Mouse (Mus musculus): ENCODE results near the gene Brd2. TPM values are rescaled to one million over a fixed set of nuclear protein-coding genes. Genes with fewer than 3 reads are reported as not detected.

Brd2 gene
- total RNA-seq, 4 experiments from 2014 or later: 185 to 240 (median 215) TPM

DNA sequence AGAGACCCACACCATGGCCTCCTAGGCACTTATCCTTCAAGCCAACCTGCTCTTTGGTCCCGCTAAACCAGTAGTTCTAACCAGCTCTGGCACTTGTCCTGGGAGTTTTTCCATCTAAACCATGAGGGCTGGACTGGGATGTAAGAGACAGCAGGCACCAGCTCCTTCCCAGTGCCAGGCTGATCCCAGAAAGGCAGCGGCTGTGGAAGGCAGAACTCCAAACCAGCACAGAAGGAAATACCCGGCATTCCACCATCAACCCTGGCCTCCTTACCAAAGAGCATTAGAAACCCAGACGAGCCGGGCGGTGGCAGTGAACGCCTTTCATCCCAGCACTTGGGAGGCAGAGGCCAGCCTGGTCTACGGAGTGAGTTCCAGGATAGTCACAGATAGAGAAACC is 12.1 kb downstream of the Brd2 start:
- no peak for DNase-seq

DNA sequence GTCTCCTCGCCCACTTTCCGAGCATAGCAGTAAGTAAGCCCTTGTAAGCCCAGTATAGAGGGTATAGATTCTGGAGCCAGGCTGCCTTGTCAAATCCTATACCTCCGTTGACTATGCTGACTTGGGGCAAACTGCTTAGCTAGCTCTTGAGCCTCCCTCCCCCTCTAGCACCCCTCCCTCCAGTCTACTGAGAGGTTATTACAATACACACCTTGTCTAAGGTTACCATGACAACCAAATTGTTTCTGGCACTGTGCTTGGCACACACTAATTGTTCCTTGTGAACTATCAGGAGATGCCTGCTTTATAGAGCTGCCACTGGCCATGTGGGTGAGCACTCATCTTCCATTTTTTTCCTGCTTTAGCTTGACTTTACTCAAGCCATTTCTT is 12.6 kb downstream of the Brd2 start:
- DNase-seq: no peak

DNA sequence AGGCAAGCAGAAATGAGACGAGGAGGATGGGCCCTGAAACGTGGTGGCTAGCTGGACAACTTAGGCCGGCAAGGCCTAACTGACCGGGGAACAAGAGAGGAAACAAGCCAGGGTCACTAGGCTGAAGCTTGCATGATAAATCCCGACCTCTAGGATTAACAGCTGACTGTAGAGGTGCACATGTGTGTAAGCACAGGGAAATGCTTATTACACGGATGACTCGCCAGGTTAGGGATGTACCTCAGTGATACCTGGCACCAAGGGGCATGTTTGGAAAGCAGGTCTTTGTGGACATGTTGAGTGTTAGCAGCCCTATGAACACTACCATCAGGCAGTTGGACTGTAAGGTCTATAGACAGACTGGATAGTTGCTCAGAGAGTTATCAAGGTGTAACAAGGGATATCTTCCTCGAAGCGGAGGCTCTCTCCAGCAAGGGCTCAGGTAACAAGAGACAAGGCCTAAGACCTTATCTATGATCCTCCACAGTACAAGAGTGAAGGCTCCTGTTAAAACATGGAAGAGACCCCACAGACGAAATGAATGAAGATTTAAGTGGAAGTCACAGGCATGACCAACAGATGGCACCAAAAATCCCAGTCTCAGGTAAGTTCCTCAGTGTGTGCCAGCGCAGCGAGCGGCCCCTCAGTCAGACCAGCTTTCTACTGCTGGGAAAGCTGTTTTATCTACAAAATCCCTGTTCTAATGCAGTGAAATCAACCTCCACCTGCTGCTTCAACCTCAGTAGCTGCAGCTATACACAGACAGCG is 13.2 kb downstream of the Brd2 start:
- no peak for DNase-seq

DNA sequence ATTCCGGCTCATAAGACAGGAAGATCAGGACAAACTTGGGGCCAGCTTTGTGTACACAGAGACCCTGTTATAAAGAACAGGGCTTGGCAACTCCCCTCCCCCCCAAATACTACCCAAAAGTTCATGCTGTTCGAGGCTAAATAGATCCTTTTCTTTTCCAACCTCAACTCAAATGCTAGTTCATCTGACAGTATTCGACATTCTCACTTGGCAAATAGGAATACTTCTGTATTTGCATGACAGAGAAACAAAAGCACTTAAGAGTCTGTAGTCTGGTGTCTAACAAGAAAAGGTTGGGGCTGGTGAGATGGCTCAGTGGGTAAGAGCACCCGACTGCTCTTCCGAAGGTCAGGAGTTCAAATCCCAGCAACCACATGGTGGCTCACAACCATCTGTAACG is 14.0 kb downstream of the Brd2 start:
- DNase-seq: no peak

- DNase-seq: no peak
Measured at GRCm38 (mm10) chr17:34107109-34107867, 15.1 kb downstream of the Brd2 start.

DNA sequence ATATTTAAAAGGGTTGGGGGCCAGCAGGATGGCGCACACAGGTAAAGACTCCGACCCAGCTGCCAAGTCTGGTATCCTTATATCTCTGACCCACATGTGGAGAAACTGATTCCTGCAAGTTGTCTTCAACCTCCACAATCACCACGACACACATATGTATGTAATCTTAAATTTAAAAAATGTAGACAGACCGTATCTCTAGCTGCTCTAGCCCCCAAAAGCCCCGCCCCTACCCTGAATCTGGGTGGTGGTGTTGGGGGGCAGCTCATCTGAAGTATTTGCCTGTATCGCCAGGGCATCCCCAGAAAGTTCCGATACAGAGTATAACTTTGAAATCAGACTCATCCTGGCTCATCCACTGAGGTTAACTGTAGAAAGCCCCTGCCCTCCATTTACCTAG is 15.9 kb downstream of the Brd2 start:
- no peak for DNase-seq

DNA sequence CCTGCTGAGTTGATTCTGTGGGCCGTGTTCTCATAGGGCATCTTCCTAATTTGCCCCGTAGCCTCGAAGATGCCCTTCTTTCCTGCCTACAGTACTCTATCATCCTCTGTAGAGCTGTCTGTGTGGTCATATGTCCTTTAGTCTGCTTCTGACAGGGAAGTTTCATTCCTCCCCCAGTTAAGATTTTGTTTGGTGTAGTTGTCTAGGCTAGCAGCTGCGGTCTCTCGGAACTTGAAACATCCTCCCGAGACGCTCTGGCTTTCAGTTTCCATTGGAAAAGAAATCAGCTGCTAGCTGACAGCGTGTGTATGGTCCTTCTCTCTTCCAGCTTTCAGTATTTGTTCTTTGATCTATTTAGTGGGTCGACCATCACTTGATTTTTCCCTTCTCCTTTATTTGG is 17.6 kb downstream of the Brd2 start:
- DNase-seq: no peak

GRCm38 (mm10) chr17:34102831-34103230 is 19.6 kb downstream of the Brd2 start:
- DNase-seq: no peak

GRCm38 (mm10) chr17:34101604-34102032 is 20.8 kb downstream of the Brd2 start:
- DNase-seq: peak; percentile 83

GRCm38 (mm10) chr17:34101185-34101584 is 21.2 kb downstream of the Brd2 start:
- DNase-seq: no peak

DNA sequence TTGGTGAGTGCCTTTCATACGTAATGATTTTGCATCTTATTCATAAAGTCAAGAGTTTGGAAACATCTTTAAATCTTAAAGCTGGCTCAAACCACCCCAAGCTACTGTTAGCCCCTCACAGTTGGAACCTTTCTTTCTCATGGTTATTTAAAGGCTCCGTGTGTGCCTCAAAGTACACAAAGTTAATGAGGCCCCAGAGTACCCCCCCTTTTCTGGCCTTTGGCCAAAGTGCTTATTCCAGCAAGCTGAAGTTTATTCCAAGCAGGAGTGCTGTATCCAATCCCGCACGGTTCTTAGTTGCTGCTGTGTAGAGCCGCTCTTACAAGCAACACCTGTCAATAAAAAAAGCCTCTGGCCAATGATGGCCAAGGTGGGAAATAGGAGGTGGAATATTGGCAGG is 22.9 kb downstream of the Brd2 start:
- no peak for DNase-seq

GRCm38 (mm10) chr17:34098709-34099479 is 23.5 kb downstream of the Brd2 start:
- no peak for DNase-seq

DNA sequence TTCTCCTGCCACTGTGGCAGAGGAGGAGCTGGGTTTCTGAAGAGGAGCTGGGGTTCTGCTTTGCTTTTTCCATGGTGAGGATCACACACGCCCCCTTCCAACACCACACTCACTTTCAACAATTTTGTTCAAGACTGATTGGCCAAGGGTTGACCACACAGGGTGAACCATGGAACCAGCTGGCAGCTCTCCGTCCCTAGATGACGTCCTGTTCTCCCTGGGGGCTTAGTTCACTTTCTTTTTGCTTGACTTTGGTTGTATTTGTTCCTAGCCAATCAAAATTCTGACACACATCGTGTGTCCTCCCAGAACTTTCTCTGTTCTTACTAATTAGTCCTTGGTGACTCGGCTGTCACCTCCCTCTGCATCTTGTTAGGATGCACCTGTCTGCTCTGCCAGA is 25.2 kb downstream of the Brd2 start:
- no peak for DNase-seq

DNA sequence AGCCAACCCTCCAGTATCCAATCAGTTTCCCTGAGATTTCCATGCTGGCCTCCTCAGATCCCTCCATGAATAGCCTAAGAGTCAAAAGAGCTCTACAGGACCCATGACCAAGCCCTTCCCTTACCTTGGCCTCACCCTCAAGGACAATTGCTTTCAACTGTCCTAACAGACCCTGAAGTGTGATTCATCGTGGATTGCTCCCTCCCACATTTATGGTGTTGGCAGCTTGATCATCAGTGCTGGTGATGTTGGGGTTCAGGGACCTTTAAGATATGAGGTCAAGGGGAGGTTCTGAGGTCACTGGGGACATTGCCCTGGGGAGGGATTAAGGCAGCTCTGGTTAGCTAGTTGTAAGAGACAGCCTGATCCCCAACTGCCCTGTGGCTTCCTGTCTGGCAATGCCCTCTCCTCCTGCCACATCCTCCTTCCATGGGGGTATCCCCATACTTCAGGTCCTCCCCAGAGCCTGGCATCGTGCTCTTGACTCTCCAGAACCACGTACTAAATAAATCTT is 25.9 kb downstream of the Brd2 start:
- peak; percentile 50 for DNase-seq

GRCm38 (mm10) chr17:34094283-34095035 is 28.0 kb downstream of the Brd2 start:
- no peak for DNase-seq

DNA sequence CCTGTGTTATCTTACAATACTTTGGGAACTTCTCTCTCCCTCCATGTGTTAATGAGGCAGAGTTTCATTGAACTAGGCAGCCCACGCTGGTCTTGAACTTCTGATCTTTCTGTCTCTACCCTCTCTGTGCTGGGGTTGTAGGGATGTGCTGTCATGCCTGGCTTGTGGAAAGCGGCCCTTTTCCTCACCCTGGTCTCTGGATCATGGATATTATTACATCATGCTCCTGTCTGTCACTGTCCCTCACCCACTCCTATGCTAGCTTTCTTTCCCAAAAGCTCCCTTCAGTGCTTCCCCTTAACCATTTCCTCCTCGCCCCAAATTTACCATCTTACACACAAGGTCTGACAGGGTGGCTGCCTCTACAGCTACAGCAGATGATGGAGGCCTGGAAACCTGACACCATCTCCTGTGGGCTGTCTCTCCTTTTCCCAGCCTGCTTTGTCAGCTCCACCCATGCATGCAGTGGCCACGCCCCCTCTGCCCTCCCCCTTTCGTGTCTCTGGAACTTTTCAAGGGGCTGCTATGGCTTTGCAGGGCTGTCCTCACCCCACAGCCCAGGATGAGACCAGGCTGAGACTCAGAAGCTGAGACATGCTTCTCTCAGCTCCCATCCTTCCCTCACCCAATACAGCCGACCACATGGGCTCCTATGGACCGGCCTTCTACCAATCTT is 29.1 kb downstream of the Brd2 start:
- DNase-seq: no peak

GRCm38 (mm10) chr17:34092197-34092875 is 30.1 kb downstream of the Brd2 start, which contains the start of gene H2-Oa:
Gene H2-Oa (plus strand): TSS chr17:34092340.
- no peak for DNase-seq

- DNase-seq: no peak
Measured at GRCm38 (mm10) chr17:34090923-34091322, 31.5 kb downstream of the Brd2 start.

GRCm38 (mm10) chr17:34088124-34088523 is 34.3 kb downstream of the Brd2 start:
- no peak for DNase-seq

DNA sequence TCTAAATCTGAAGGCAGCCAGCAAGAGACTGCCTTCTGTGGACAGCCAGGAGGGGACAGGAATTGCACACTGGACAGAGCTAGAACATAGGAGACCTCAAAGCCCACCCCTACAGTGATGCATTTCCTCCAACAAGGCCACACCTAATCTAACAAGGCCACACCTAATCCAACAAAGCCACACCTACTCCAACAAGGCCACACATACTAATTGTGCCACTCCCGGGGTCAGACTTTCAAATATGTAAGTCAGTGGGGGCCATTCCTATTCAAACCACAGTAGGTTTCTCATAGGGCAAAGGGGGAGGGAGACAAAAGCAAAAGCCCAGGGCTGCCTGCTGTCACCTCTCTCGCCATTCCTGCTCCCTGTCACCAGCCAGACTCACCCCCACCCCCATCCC is 35.0 kb downstream of the Brd2 start:
- DNase-seq: no peak

GRCm38 (mm10) chr17:34083104-34083503 is 39.3 kb downstream of the Brd2 start:
- no peak for DNase-seq
